Mouse (Mus musculus) heart, adult 9 months (tissue): ENCODE results near the gene Casq2.
A peak's percentile ranks its signal among the peaks of the same experiment; 100 is the strongest.

Source experiments
- DNase-seq, 2 experiments: peaks; one replicate each; pipeline ENCODE4 v3.0.0; 2022; ENCODE audit warnings: low spot score in 2 of 2

Gene Casq2

DNA sequence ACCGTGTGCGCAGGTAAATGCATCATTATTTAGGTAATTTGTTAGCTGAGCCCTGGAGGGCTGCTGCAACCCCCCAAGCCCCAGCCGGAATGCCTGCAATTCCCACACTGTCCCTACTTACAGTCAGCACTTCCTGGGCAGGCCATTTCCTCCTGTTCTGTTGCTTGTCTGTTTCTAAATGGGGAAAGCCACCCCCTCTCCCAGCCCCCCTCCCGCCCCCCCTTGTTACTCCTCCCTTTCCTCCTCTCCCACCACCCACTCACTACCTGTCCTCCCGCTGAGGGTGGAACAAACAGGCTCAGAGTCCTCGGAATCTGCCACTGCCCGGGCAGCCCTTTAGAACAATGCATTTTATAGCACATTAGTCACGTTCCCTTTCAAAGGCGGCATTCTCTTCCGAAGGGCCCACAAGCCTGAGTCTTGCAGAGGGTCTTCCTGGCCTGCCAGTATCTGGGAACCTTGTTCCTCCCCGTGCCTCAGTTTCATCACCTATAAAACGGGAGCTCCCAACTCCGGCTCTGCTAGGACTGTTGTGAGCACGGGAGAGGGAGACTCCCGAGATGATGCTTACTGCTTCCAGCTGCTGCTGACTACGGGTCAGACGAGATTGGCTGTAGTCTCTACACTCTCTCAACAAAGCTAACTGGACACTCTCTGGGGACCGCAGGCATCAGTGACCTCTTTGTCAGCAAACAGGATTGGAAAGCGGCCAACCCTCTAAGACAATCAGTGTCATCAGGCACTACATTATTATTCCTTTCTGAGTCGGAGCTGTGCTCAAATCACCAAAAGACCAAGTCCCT, 107.5 kb downstream of the Casq2 start:
- DNase-seq = peak in 1 of 2 experiments; percentile 43

DNA sequence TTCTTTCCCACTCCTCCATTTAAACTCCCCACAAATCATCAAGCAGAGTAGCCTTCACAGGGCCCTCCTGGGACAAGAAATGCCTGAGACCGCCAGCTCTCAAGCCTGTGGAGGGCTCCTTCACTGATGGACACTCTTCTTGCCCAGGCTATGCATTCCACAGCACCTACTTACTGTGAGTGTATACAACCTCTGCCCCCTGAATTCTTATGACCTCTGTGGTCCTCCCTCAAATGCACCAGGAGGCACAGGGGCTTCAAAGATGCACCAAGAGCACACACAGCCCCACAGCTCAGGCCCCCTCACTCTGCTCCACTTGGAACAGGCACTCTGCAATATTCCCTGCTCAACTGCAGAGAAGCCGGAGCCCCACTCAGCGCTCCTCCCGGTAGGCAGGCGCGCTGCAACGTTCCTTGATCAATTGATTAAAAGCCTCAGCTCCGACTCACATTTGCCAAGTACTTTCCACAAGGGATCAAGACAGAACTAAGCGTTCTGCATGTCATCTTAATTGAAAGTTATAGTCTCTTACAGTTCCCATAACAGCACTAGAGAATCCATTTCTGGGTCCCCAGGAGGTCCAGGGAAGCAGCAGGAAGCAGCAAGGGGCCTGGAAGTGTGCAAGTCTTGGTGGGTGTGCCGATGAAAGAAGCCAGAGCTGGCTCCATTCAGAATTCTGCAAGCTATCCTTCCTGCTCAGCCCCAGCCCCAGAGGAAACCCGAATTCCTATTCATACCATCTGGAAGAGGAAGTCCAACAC, 108.3 kb downstream of the Casq2 start:
- no peak for DNase-seq

DNA sequence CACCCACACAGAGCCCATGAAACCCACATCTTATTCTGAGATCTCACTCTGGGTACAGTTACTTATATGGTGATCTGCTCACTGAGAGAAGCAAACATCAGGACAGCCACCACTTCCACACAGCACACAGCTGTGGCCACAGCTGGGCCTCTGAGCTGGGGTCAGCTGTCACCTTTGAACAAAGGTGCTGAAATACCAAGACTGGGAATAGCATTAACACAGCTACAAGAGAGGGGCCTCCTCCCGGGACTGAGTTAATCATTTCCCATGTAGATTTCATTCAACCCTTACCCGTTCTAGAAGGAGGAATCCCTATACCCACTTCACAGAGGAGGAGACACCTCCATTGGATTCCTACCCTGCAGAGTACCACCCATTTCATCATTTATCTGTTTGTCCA, 109.5 kb downstream of the Casq2 start:
- no peak for DNase-seq
